Mouse (Mus musculus): Measurements from ENCODE around the gene Slc5a10.

Slc5a10 gene

GRCm38 (mm10) chr11:61720636-61721035 is at the start of gene Slc5a10:
Gene Slc5a10 (minus strand): TSS chr11:61720826.
- DNase-seq = no peak

DNA sequence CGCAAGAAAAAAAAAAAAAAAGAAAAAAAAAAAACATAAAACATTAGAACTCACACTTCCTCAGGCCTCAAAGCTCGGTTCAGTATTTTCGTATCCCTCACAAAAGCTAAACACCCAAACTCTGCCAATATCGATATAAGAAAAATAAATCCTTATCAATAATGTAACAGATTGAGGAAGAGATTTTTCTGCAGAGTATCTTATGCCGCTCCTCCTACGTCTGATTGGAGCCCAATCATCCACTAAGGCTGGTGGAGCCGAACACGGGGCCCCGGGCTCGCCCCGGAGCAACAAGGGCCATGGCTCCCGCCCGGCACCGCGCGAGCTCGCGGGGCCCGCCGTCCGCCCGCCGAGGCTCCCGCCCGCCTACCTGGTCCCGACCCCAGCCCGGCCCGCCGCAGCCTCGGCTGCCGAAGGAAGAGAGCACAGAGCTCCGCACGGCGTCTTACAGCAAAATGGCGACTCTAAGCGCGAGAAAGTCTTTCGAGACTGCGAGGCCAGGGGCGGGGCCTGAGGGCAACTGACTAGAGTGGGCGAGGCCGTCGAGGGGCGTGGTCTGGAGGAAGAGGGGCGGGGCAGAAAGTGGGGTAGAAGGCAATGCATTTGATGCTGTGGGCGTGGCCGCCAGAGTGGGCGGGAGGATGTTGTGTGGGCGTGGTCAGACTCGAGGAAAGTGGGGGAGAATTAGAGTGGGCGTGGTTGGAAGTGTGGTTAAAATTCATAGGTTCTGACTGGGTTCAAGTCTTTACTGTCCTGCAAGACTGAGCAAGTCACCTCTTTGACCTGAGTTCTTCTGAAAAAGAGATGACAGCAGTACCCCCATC is 41.2 kb upstream of the Slc5a10 start, which contains the start of gene Prpsap2:
Gene Prpsap2 (minus strand): TSS at position 505 of the 824 bp plus-strand sequence.
- peak; percentile 100 for DNase-seq

- DNase-seq = peak; percentile 47
Measured at GRCm38 (mm10) chr11:61760518-61760917, 39.9 kb upstream of the Slc5a10 start.

- no peak for DNase-seq
Measured at GRCm38 (mm10) chr11:61757151-61757550, 36.5 kb upstream of the Slc5a10 start.

DNA sequence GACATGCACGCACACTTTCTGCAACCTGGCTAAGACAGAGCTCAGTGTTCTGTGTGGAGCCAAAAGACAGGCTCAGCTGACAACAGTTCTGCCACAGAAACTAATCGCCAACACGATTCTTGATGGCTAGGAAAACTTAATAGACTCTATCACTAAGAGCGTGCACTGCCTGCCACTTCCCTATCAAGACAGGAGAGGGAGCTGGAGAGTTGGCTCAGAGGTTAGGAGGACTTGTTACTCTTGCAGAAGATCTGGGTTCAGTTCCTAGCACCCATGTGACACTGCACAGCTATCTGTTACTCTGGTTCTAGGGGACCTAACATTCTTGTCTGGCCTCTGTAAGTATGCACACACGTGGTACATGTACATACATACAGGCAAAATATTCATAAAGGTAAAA is 31.0 kb upstream of the Slc5a10 start:
- peak; percentile 35 for DNase-seq

DNA sequence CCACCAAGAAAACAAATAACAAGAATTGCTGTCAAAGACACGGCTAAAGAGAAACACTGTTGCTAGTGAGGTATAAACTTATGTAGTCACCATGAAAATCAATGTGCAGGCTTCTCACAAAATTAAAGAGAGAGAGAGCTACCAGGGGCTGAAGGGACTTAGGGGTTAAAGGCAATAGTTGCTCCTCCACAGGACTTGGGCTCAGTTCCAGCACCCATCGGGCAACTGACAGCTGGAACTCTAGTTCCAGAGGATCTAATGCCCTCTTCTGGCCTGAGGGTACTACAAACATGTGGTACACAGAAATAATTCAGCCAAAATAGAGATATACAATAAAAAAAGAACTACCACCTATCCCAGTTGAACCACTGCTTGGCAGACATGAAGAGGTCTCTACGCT is 26.5 kb upstream of the Slc5a10 start:
- DNase-seq = no peak

DNA sequence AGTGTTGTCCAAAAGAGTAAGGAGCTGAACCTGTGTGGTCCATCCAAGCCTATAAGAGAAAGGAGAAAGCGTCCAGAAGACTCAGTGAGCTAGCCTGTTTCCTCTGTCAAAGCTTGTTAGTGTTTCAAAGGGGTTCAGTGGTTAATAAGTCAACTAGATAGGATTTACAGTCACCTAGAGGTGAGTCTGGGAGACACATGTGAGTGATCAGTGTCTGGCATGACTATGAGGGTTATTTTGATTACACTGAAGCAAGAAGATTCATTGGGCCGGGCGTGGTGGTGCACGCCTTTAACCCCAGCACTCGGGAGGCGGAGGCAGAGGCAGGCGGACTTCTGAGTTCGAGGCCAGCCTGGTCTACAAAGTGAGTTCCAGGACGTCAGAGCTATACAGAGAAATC is 25.2 kb upstream of the Slc5a10 start:
- no peak for DNase-seq

DNA sequence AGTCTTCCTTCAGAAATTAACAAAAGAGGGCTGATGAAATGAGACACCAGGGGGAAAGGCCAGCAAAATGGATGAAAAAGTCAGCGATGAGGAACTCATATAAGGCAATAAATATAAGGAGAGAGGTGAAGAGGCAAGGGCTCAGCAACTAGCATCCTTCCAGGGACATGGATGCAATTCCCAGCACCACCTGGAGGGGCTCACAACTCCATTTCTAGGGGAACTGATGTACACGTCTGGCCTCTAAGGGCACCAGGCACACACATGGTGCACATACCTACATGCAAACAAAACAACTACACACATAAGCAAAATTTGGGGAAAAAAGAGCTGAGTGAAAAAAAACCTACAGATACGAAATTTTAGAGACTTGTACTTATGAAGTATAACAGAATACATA is 23.8 kb upstream of the Slc5a10 start:
- peak; percentile 35 for DNase-seq

DNA sequence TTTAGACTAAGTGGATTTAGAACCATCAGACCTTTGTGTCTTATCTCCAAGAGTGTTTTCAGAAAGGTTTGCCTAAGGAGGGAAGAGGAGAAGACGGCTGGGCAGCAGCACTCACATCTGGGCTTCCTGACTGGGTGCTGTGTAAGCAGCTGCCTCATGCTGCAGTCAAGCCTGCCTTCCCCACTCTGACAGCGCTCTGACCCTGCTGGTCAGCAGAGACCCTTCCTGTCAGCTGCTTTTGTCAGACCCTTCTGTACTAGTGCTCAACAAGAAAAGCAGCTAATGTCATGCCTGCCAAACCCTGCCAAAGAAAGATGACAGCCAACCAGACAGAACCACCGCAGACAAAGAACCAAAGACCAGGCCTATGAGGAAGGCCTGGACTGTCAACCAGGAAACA is 23.1 kb upstream of the Slc5a10 start:
- no peak for DNase-seq

DNA sequence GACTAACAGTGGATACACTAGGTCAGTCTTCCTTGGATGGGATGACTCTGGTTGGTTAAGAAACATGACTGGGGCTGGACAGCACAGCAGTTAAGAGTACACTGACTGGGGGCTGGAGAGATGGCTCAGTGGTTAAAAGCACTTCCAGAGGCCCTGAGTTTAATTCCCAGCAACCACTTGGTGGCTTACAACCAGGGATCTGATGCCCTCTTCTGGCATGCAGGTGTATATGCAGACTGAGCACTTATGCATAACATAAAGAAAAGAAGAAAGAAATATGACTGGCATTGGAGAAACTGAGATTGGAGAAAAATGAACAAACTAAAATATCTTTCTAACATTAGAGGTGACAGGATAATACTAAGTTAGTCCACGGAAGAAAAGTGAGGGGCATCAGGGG is 19.9 kb upstream of the Slc5a10 start:
- DNase-seq = no peak

GRCm38 (mm10) chr11:61737290-61737689 is 16.7 kb upstream of the Slc5a10 start:
- no peak for DNase-seq

DNA sequence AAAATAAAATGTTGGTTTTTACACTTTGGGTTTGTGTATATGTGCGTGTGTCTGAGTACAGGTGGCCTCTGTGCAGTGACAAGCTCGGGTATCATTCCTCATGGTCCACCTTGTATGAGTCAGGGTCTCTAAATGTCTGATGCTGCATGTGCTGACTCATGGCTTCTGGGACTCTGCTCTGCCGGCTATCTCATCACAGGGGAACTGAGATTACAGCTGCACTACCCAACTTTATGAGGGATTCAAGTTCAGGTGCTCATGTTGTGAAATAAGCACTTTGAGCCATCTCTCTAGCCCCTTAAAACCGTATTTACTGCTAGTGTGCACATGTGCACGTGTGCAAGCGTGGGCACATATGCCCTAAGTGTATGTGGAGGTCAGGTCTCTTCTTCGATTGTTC is 12.0 kb upstream of the Slc5a10 start:
- no peak for DNase-seq

DNA sequence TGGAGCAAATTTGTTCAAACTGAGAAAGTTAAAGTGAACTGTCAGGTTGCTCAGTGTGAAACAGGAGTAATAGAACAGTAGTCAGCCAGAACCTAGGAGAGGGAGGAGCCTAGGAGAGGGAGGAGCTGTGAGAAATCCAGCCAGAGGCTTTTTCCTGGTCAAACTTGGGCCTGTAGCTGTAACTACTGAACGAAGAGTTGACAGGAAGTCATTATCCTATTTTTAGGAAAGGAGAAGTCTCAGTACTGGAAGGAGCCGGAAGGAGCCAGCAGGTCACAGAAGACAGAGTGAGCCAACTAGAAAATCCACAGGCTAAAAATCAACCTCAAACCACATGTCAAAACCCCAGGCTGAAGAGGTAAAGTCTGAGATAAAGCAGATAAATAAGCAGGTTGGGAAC is 7.4 kb upstream of the Slc5a10 start:
- DNase-seq = no peak

GRCm38 (mm10) chr11:61722077-61722476 is 1.5 kb upstream of the Slc5a10 start:
- no peak for DNase-seq

GRCm38 (mm10) chr11:61719826-61720225 is 800 bp downstream of the Slc5a10 start:
- no peak for DNase-seq

DNA sequence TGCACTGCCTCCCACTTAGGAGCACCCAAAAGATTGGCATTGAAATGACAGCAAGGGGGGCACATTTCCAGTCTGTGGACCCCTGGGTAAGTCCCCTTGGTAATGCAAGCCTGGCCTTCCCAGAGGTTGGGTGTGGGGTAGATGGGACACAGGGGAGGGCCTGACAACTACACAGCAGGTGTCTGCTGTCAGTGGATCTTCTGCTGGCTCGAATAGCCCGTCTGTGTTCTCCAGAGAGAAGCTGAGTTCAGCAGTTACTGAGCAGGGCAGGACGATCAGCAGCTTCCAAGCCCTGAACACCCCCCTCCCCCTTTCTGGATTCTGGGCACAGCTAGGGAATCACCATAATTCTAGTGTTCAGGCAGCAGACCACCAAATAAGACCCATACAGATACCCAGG is 1.2 kb downstream of the Slc5a10 start:
- DNase-seq = no peak

GRCm38 (mm10) chr11:61717990-61718389 is 2.6 kb downstream of the Slc5a10 start:
- DNase-seq = no peak

DNA sequence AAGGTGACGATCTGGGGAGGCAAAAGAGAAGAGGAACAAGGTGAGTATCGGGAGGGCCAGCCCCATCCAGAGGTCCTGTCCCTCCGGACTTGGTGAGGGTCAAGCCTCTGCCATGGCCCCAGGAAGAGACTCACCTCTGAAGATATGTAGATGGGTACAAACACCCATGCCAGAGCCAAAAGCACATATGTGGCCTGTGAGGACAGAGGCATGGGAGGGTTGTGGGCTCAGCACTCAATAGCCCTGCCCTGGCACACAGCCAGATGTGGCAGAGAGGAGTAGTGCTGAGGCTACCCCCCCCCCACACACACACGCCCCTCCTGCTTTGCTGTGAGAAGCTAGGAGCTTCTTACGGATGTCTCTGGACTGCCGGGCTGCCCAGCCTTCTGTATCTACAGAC is 5.5 kb downstream of the Slc5a10 start:
- DNase-seq = no peak

DNA sequence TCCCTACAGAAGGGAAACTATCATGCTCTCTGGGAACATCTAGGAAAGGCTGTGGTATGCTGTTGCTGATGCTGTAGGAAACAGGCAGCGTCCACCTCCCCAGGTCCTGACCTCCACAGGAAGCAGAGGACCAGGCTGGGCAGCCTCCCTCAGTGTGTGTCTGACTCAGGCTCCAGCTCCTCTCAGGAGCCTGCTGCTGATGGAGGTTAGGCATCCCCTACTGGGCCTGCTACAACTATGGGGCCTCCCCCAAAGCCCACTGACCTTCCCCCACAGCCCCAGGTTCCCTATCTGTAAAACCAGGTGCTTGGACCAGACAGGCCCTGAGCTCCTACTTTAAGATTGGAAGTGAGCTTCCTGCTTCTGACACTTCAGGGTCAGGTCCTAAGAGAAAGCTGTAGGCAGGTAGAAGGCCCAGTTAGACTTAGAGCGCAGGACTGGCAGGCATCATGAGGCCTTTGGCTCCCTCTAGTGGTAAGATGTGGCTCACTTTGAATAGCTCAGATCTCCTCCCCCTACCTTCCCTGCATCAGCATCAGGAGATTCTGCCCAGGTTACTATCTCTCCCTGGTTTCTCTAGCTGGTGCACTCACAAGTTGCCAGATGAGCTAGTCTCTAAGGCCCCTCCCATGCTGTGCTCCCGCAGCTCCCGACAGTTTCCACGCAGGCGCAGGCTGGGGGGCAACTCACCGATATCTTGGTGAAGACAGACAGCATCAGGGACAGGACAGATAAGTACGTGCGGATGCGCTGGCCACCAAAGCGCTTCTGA is 6.1 kb downstream of the Slc5a10 start:
- peak; percentile 73 for DNase-seq

GRCm38 (mm10) chr11:61713157-61713855 is 7.3 kb downstream of the Slc5a10 start:
- DNase-seq = no peak

DNA sequence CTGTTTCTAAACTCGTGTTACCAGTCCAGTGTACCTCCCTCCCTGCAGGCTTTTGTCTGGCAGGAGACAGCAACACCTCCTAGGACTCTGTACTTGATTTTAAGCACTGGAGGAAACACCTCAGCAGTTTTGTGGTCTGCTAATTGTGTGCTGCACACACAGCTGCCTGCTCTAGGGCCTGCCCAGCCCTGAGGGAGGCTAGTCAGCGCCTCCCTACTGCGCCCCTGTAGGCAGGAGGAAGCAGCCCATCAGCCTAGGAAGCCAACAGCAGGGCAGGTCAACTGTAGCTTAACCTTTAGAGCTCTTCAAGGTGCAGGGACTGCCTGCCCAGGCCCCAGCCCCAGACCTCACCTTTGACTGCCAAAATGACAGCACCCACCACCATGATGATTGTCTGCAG is 11.7 kb downstream of the Slc5a10 start:
- peak; percentile 41 for DNase-seq

- DNase-seq = no peak
Measured at GRCm38 (mm10) chr11:61706232-61706631, 14.4 kb downstream of the Slc5a10 start.

- DNase-seq = no peak
Measured at GRCm38 (mm10) chr11:61705581-61705980, 15.0 kb downstream of the Slc5a10 start.

DNA sequence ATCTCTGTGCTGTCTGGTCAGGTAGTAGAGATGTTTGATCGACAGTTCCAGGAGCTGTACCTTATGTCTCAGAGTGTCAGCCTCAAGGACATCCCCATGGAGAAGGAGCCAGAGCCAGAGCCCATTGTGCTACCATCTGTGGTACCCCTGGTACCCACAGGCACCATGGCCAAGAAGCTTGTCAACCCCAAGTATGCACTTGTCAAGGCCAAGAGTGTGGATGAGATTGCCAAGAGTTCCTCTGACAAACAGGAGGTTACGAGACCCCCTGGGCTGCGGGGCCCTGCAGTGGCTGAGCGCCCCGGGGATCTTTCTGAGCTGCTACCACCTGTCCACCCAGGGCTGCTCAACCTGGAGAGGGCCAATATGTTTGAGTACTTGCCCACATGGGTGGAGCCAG is 18.1 kb downstream of the Slc5a10 start:
- no peak for DNase-seq
